Mouse (Mus musculus) myocyte (in vitro differentiated cells): ENCODE data around the gene Trim37. TPM values are rescaled to one million over a fixed set of nuclear protein-coding genes. Genes with fewer than 3 reads are reported as not detected.

Experiments used
- H3K27me3 ChIP-seq: one replicate; pipeline ENCODE4 v1.6.1; 2011; ENCODE audit not compliant: control insufficient read depth, insufficient read depth, insufficient read length
- H3K36me3 ChIP-seq: one replicate; pipeline ENCODE4 v1.6.1; 2011; ENCODE audit not compliant: control insufficient read depth, insufficient read depth
- H3K4me2 ChIP-seq: one replicate; pipeline ENCODE4 v1.6.1; 2011; ENCODE audit warnings: low read depth, control low read depth
- H3K4me3 ChIP-seq: one replicate; pipeline ENCODE4 v1.5.1; 2011; ENCODE audit warnings: mild to moderate bottlenecking, control low read depth, moderate library complexity
- H3K79me2 ChIP-seq: one replicate; pipeline ENCODE4 v1.6.1; 2011; ENCODE audit not compliant: control insufficient read depth, insufficient read depth
- H3ac ChIP-seq: one replicate; pipeline ENCODE4 v1.6.1; 2011; ENCODE audit not compliant: control insufficient read depth, insufficient read length
- CEBPB ChIP-seq: IDR thresholded peaks from 2 replicates; pipeline ENCODE4 v1.6.1; 2011; ENCODE audit warnings: mild to moderate bottlenecking, moderate library complexity; ENCODE audit not compliant: poor library complexity, insufficient read depth, severe bottlenecking
- E2F4 ChIP-seq: IDR thresholded peaks from one replicate; pipeline ENCODE4 v1.6.1; 2011; ENCODE audit warnings: mild to moderate bottlenecking, control low read depth, moderate library complexity; ENCODE audit not compliant: insufficient read depth
- MAX ChIP-seq: IDR thresholded peaks from one replicate; pipeline ENCODE4 v1.6.1; 2011; ENCODE audit warnings: low read depth, mild to moderate bottlenecking, control low read depth
- MYOD1 ChIP-seq, 3 experiments: IDR thresholded peaks; one replicate each; pipeline ENCODE4 v1.6.1; 2011; ENCODE audit warnings: control low read depth in 2 of 3, low read depth in 2 of 3, mild to moderate bottlenecking in 2 of 3, moderate library complexity in 1 of 3; ENCODE audit not compliant: insufficient read length in 2 of 3, control insufficient read depth in 1 of 3
- MYOG ChIP-seq, 3 experiments: IDR thresholded peaks; one replicate each; pipeline ENCODE4 v1.6.1; 2011; ENCODE audit warnings: control low read depth in 2 of 3, low read depth in 2 of 3, mild to moderate bottlenecking in 2 of 3; ENCODE audit not compliant: insufficient read length in 2 of 3, control insufficient read depth in 1 of 3, insufficient read depth in 1 of 3
- POLR2A ChIP-seq: IDR thresholded peaks from one replicate; pipeline ENCODE4 v1.6.1; 2011; ENCODE audit warnings: low read depth, mild to moderate bottlenecking, control low read depth, moderate library complexity; ENCODE audit not compliant: insufficient read length
- POLR2AphosphoS2 ChIP-seq: IDR thresholded peaks from one replicate; pipeline ENCODE4 v1.6.1; 2011; ENCODE audit warnings: low read depth, control low read depth; ENCODE audit not compliant: insufficient read length
- REST ChIP-seq: IDR thresholded peaks from one replicate; pipeline ENCODE4 v1.6.1; 2011; ENCODE audit warnings: mild to moderate bottlenecking, control low read depth, moderate library complexity; ENCODE audit not compliant: insufficient read depth, insufficient read length
- SRF ChIP-seq: IDR thresholded peaks from one replicate; pipeline ENCODE4 v1.6.1; 2011; ENCODE audit warnings: low read depth; ENCODE audit not compliant: control insufficient read depth, insufficient read length
- TCF12 ChIP-seq: IDR thresholded peaks from one replicate; pipeline ENCODE4 v1.6.1; 2011; ENCODE audit warnings: mild to moderate bottlenecking, control low read depth; ENCODE audit not compliant: poor library complexity, insufficient read depth, severe bottlenecking
- TCF3 ChIP-seq: IDR thresholded peaks from one replicate; pipeline ENCODE4 v1.6.1; 2011; ENCODE audit warnings: low read depth, control low read depth; ENCODE audit not compliant: insufficient read length
- USF1 ChIP-seq: IDR thresholded peaks from one replicate; pipeline ENCODE4 v1.6.1; 2011; ENCODE audit warnings: low read depth, mild to moderate bottlenecking, control low read depth, moderate library complexity
- polyA plus RNA-seq: library from polyadenylated mRNA; unstranded; fragments of >200 nt; fragmentation: generic; extraction: Trizol; gene quantifications from one replicate; pipeline ENCODE4 v1.2.1, GENCODE M21; 2012; ENCODE audit warnings: missing spikeins

The Trim37 gene
- polyA plus RNA-seq, 1 experiment: 6.7 TPM

DNA sequence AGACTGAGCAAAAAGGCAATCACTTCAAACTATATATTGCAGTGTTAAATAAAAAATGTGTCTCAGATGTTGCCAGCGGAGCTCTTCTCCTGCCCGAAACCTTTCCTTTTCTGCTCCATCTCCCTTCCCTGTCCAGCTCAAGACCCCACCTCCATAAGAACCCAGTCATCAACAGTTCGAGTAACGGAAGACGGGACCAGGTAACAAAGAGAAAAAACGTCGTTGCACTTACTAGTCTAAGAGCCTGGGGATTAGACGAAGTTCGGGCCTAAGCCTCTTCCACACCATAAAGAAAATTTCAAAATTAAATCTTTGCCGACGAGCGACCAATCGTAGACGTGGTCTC is 18.5 kb upstream of the Trim37 start, which contains the start of gene Prr11:
Prr11 (minus strand) TSS at position 300 of the 346 bp plus-strand sequence.
- Histone ChIP-seq H3ac (peak within 1 kb of the TSS; percentile 57), H3K79me2 (peaks cover 66% of the 10 kb centered on the region), H3K36me3 (peaks cover 2% of the 10 kb centered on the region), H3K4me3 (peak within 1 kb of the TSS; percentile 89), H3K27me3 (no peaks in the 10 kb centered on the region), H3K4me2 (peak within 1 kb of the TSS; percentile 73)
- no peak for TF ChIP-seq TCF3
- no peak for TF ChIP-seq TCF12
- TF ChIP-seq REST: no peak
- no peak for TF ChIP-seq MYOG (IDR thresholded peaks at IDR 0.05; ENCODE audit: control insufficient read depth in 1 of 3, insufficient read depth in 1 of 3, insufficient read length in 2 of 3, low read depth in 2 of 3)
- TF ChIP-seq E2F4: no peak
- TF ChIP-seq POLR2AphosphoS2: no peak

GRCm38 (mm10) chr11:87108755-87109518 is 17.9 kb upstream of the Trim37 start, which contains the start of gene Ska2:
Gene Ska2 (plus strand): TSS chr11:87109234.
- H3K36me3 ChIP-seq: no peaks in the 10 kb centered on the region
- H3K4me2 ChIP-seq: peak within 1 kb of the TSS; percentile 73
- peaks cover 72% of the 10 kb centered on the region for H3K79me2 ChIP-seq
- H3K27me3 ChIP-seq: no peaks in the 10 kb centered on the region
- peak within 1 kb of the TSS; percentile 57 for H3ac ChIP-seq
- peak in 1 of 3 experiments; percentile 35 for TF ChIP-seq MYOG (IDR thresholded peaks at IDR 0.05; ENCODE audit: control insufficient read depth in 1 of 3, insufficient read depth in 1 of 3, insufficient read length in 2 of 3, low read depth in 2 of 3)
- TF ChIP-seq MYOD1 (IDR thresholded peaks at IDR 0.05; ENCODE audit: control insufficient read depth in 1 of 3, insufficient read length in 2 of 3, low read depth in 2 of 3): peak in 1 of 3 experiments; percentile 19
- TF ChIP-seq USF1: no peak
- peak; percentile 42 for TF ChIP-seq E2F4
- peak; percentile 55 for TF ChIP-seq POLR2A
- no peak for TF ChIP-seq POLR2AphosphoS2
- no peak for TF ChIP-seq TCF12
- H3K4me3 ChIP-seq: peak within 1 kb of the TSS; percentile 89

DNA sequence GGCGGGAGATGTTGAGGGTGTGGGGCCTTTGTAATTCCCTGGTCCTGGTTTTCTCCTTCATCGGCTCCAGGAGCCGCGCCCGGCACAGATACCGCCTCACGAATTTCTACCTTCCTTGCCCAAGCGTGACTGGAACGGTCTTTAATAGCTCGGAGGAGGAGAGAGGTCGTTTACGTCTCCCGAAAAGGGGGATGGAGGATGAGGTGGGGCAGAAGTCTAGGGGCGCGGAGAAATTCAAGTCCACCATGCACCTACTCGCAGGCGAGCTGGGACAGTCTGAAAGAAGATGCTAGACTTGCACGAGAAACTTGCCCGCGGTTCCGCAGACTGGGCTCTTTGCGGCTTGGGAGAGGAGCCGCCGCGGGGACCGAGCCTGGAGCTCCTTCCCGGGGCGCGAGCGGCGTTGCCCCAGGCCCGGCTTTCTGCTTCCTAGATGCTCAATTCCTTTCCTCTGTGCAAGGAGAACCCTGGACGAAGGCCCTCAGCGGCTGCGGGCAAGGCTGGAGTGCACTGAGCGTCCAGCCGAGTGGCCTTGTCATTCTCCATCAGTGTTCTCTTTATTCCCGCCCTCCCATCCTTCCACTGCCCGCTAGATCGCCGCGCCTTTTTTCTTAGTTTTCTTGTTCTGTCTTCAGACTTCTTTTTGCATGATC is 17.2 kb upstream of the Trim37 start:
- peak overlapping the region; percentile 73 for H3K4me2 ChIP-seq
- TF ChIP-seq MAX (no peak), USF1 (no peak), E2F4 (peak; percentile 51)
- peak overlapping the region; percentile 57 for H3ac ChIP-seq

DNA sequence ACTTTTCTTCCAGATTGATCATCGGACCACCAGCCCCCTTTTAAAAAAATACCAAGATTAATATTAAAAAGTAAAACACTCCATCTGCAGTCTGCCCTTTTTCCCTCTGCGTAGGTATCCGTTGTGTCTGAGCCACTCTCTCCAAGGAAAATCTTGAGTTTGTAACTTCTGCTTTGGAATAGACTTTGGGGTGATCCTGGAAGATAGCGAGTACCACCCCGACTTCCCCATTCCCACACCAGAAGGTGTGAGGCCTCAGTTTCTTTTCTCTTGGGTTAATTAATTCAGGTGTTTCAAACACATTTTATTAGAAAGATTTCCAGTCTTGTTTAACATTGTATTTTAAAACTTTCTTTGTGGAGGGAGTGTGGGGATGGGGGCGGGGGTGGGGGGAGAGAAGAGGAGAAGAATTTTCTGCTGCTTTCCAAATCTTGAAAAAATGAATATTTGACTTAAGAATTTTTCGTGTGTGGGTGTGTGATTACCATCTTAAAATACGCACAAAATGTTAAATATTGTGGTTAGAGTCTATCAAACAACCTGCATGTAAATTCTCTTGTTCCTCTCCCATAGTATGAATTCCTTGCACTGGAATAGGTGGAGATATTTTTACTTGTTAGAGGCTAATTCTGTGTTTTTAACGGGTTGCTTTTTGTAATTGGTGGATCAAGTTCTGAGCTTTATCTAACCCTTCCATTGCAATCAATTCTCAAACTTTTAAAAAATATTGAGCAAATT is 16.5 kb upstream of the Trim37 start:
- no peak for TF ChIP-seq MAX
- no peak for TF ChIP-seq POLR2A
- no peak for TF ChIP-seq TCF3
- no peak for TF ChIP-seq POLR2AphosphoS2
- TF ChIP-seq SRF: no peak
- TF ChIP-seq MYOG (IDR thresholded peaks at IDR 0.05; ENCODE audit: control insufficient read depth in 1 of 3, insufficient read depth in 1 of 3, insufficient read length in 2 of 3, low read depth in 2 of 3): no peak
- TF ChIP-seq E2F4: no peak
- no peak for TF ChIP-seq TCF12
- TF ChIP-seq MYOD1 (IDR thresholded peaks at IDR 0.05; ENCODE audit: control insufficient read depth in 1 of 3, insufficient read length in 2 of 3, low read depth in 2 of 3): no peak
- no peak for TF ChIP-seq USF1
- TF ChIP-seq REST: no peak
- TF ChIP-seq CEBPB: no peak
- Histone ChIP-seq H3K4me3 (peak overlapping the region; percentile 89), H3K79me2 (peaks cover 86% of the 10 kb centered on the region), H3K4me2 (peak overlapping the region; percentile 73), H3K27me3 (no peaks in the 10 kb centered on the region), H3K36me3 (peaks cover 5% of the 10 kb centered on the region), H3ac (peak overlapping the region; percentile 57)

More for the DNA sequence above, 17.2 kb upstream of the Trim37 start:
- Histone ChIP-seq H3K4me3 (peak overlapping the region; percentile 89), H3K79me2 (peaks cover 79% of the 10 kb centered on the region), H3K27me3 (no peaks in the 10 kb centered on the region), H3K36me3 (no peaks in the 10 kb centered on the region)

- Histone ChIP-seq H3K4me3 (no peak overlapping the region), H3K36me3 (peaks cover 29% of the 10 kb centered on the region), H3K4me2 (no peak overlapping the region), H3K79me2 (peaks cover 10% of the 10 kb centered on the region), H3K27me3 (no peaks in the 10 kb centered on the region), H3ac (no peak overlapping the region)
- TF ChIP-seq POLR2A (no peak), MYOD1 (IDR thresholded peaks at IDR 0.05; ENCODE audit: control insufficient read depth in 1 of 3, insufficient read length in 2 of 3, low read depth in 2 of 3) (no peak), CEBPB (no peak), TCF12 (no peak), MYOG (IDR thresholded peaks at IDR 0.05; ENCODE audit: control insufficient read depth in 1 of 3, insufficient read depth in 1 of 3, insufficient read length in 2 of 3, low read depth in 2 of 3) (no peak), REST (no peak), SRF (no peak), TCF3 (no peak), POLR2AphosphoS2 (no peak), USF1 (no peak), E2F4 (no peak), MAX (no peak)
These were observed 5.0 kb upstream of the Trim37 start for GRCm38 (mm10) chr11:87121864-87122263.
